Mouse (Mus musculus): ENCODE results near the gene Srp68. TPM values are rescaled to one million over a fixed set of nuclear protein-coding genes. Genes with fewer than 3 reads are reported as not detected.

Srp68 gene
- polyA plus RNA-seq, 1 experiment = 83.0 TPM

DNA sequence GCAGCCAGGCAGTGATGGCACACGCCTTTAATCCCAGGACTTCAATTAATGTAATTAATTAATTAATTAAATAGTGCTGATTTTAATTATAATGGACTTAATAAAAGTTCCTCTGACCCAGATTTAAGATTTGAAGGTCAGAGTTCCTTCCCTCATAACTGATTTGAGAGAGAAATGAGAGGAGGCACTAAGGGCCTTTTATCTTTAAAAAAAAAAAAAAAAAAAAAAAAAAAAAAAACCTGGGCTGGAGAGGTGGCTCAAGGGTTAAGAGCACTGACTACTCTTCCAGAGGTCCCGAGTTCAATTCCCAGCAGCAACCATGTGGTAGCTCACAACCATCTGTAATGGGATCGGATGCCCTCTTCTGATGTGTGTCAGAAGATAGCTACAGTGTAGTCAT is 65.4 kb downstream of the Srp68 start:
- H3K4me3 ChIP-seq = no peak overlapping the region
- H3K79me2 ChIP-seq (ENCODE audit: control insufficient read depth, insufficient read depth) = no peaks in the 10 kb centered on the region
- TF ChIP-seq MYOG (IDR thresholded peaks at IDR 0.05; ENCODE audit: control insufficient read depth in 1 of 3, insufficient read depth in 1 of 3, insufficient read length in 2 of 3, low read depth in 2 of 3) = no peak
- TF ChIP-seq POLR2A (IDR thresholded peaks at IDR 0.05; ENCODE audit: insufficient read length, low read depth) = no peak
- no peak for TF ChIP-seq REST (IDR thresholded peaks at IDR 0.05; ENCODE audit: insufficient read depth, insufficient read length)
- no peak for TF ChIP-seq TCF12 (IDR thresholded peaks at IDR 0.05; ENCODE audit: insufficient read depth, poor library complexity, severe bottlenecking)
- no peaks in the 10 kb centered on the region for H3K27me3 ChIP-seq (ENCODE audit: control insufficient read depth, insufficient read depth, insufficient read length)
- H3ac ChIP-seq (ENCODE audit: control insufficient read depth, insufficient read length) = no peak overlapping the region
- no peak overlapping the region for H3K4me2 ChIP-seq (ENCODE audit: low read depth)
- H3K36me3 ChIP-seq (ENCODE audit: control insufficient read depth, insufficient read depth) = peaks cover 11% of the 10 kb centered on the region

DNA sequence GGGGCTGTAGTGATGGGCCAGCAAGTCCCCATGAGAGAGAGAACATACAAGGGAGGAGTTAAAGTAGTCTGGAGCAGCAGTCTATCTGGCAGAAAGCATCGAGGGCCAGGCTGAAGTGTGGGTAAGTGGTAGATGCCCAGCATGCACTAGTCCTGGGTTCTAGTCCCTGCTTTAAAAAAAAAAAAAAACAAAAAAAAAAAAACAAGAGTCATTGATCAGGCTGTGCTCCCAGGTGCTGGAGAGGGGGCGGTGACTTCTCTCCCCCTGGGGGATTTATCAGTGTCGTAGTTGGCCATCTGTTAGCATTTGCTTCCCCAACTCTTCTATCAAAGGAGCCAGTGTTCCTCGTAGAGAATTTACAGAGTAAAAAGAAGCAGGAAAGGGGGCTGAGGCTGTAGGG is 67.3 kb downstream of the Srp68 start:
- TF ChIP-seq TCF12 (IDR thresholded peaks at IDR 0.05; ENCODE audit: insufficient read depth, poor library complexity, severe bottlenecking) (no peak), MYOG (IDR thresholded peaks at IDR 0.05; ENCODE audit: control insufficient read depth in 1 of 3, insufficient read depth in 1 of 3, insufficient read length in 2 of 3, low read depth in 2 of 3) (no peak), REST (IDR thresholded peaks at IDR 0.05; ENCODE audit: insufficient read depth, insufficient read length) (no peak), USF1 (IDR thresholded peaks at IDR 0.05; ENCODE audit: low read depth) (no peak), MYOD1 (IDR thresholded peaks at IDR 0.05; ENCODE audit: control insufficient read depth in 1 of 3, insufficient read length in 2 of 3, low read depth in 2 of 3) (no peak), CEBPB (IDR thresholded peaks at IDR 0.05; ENCODE audit: insufficient read depth, poor library complexity, severe bottlenecking) (no peak), E2F4 (IDR thresholded peaks at IDR 0.05; ENCODE audit: insufficient read depth) (no peak)
- Histone ChIP-seq H3K4me2 (ENCODE audit: low read depth) (no peak overlapping the region), H3K36me3 (ENCODE audit: control insufficient read depth, insufficient read depth) (peaks cover 11% of the 10 kb centered on the region), H3K79me2 (ENCODE audit: control insufficient read depth, insufficient read depth) (no peaks in the 10 kb centered on the region), H3ac (ENCODE audit: control insufficient read depth, insufficient read length) (no peak overlapping the region), H3K27me3 (ENCODE audit: control insufficient read depth, insufficient read depth, insufficient read length) (no peaks in the 10 kb centered on the region), H3K4me3 (no peak overlapping the region)

DNA sequence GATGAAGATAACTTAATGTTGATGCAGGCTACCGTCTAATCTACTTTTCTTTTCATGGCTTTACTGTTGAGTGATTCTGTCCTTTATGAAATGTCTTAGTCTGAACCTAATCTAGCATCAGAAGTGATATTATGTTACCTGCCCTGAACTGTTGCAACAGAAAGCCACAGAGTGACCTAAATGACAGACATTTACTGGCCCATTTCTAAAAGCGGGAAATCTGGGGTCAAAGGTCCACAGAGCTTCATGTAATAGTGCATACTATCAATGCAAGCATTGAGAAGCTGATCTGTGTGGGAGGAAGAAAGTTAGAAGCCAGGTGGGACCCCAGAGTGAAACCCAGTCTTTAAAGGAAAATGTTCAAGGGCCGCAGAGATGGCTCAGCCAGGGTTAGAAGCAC is 70.9 kb downstream of the Srp68 start:
- Histone ChIP-seq H3K4me3 (no peak overlapping the region), H3K36me3 (ENCODE audit: control insufficient read depth, insufficient read depth) (peaks cover 11% of the 10 kb centered on the region), H3K4me2 (ENCODE audit: low read depth) (no peak overlapping the region), H3K79me2 (ENCODE audit: control insufficient read depth, insufficient read depth) (peaks cover 8% of the 10 kb centered on the region), H3K27me3 (ENCODE audit: control insufficient read depth, insufficient read depth, insufficient read length) (no peaks in the 10 kb centered on the region), H3ac (ENCODE audit: control insufficient read depth, insufficient read length) (no peak overlapping the region)
- TF ChIP-seq USF1 (IDR thresholded peaks at IDR 0.05; ENCODE audit: low read depth) (no peak), SRF (IDR thresholded peaks at IDR 0.05; ENCODE audit: control insufficient read depth, insufficient read length, low read depth) (no peak), MYOD1 (IDR thresholded peaks at IDR 0.05; ENCODE audit: control insufficient read depth in 1 of 3, insufficient read length in 2 of 3, low read depth in 2 of 3) (no peak), MAX (IDR thresholded peaks at IDR 0.05; ENCODE audit: low read depth) (no peak), CEBPB (IDR thresholded peaks at IDR 0.05; ENCODE audit: insufficient read depth, poor library complexity, severe bottlenecking) (no peak), TCF3 (IDR thresholded peaks at IDR 0.05; ENCODE audit: insufficient read length, low read depth) (no peak), REST (IDR thresholded peaks at IDR 0.05; ENCODE audit: insufficient read depth, insufficient read length) (no peak), POLR2A (IDR thresholded peaks at IDR 0.05; ENCODE audit: insufficient read length, low read depth) (no peak), MYOG (IDR thresholded peaks at IDR 0.05; ENCODE audit: control insufficient read depth in 1 of 3, insufficient read depth in 1 of 3, insufficient read length in 2 of 3, low read depth in 2 of 3) (no peak), E2F4 (IDR thresholded peaks at IDR 0.05; ENCODE audit: insufficient read depth) (no peak), TCF12 (IDR thresholded peaks at IDR 0.05; ENCODE audit: insufficient read depth, poor library complexity, severe bottlenecking) (no peak), POLR2AphosphoS2 (IDR thresholded peaks at IDR 0.05; ENCODE audit: insufficient read length, low read depth) (no peak)

DNA sequence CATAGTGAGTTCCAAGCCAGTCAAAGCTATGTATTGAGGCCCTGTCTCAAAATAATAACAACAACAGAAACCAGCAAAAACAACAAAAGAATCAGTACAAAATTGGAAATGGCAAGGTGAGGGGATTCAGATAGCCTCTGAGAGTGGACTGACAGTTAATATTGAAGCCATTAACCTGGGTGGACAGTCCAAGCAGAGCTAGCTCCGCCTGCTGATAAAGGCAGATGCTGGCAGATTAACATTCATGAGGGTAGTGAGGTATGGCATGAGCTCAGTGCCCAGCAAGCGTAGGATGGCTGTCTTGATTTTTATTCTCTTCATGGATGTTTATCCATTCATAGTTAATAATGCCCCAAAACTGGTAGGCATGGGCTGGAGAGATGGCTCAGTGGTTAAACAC is 72.9 kb downstream of the Srp68 start:
- Histone ChIP-seq H3K4me3 (no peak overlapping the region), H3ac (ENCODE audit: control insufficient read depth, insufficient read length) (no peak overlapping the region), H3K79me2 (ENCODE audit: control insufficient read depth, insufficient read depth) (peaks cover 23% of the 10 kb centered on the region), H3K27me3 (ENCODE audit: control insufficient read depth, insufficient read depth, insufficient read length) (no peaks in the 10 kb centered on the region), H3K4me2 (ENCODE audit: low read depth) (no peak overlapping the region), H3K36me3 (ENCODE audit: control insufficient read depth, insufficient read depth) (peaks cover 7% of the 10 kb centered on the region)
- no peak for TF ChIP-seq MYOD1 (IDR thresholded peaks at IDR 0.05; ENCODE audit: control insufficient read depth in 1 of 3, insufficient read length in 2 of 3, low read depth in 2 of 3)
- TF ChIP-seq CEBPB (IDR thresholded peaks at IDR 0.05; ENCODE audit: insufficient read depth, poor library complexity, severe bottlenecking) = no peak
- TF ChIP-seq USF1 (IDR thresholded peaks at IDR 0.05; ENCODE audit: low read depth) = no peak

DNA sequence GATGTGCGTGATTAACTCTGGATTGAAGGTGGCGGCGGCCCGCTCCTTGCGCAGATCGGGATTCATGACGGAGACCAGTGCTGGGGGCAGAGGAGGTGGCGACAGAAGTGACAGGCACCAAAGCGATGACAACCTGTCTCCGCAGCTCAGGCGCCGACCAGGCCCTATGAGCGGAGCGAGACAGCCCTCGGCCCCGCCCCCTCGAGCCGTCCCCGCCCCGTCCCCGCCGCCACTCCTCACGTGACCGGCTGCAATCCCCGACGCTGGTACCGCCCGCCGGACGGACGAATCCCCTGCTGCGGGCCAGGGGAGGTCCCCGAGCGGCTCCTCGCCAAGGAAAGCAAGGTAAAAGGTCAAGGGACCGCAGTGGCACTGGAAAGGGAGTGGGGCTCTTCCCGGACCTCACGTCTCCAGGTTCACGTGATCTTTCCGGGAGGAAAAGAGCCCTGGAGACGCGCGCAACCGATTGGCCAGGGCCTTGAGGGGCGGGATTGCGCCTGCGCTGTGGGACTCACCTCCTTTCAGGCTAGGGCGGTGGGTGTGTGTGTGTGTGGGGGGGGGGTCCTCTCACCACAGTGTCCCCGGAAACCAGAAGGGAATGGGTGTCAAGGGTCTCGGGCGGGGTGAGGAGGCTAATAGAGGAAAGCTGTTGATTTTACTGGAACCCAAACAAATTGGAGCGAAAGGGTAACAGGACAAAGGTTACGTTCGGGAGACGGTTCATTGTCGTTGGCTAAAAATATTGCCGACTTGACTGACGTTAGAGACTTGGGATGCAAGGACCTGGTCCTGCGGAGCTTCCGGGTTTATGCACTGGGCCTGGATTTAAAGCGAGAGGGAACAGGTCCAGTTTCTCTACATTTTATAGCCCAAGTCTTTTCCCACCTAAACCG is 75.1 kb downstream of the Srp68 start, which contains the start of the genes Ten1 and Acox1:
Ten1 (plus strand) TSS at position 217 of the 893 bp plus-strand sequence.
Acox1 (minus strand) TSS at position 407 of the 893 bp plus-strand sequence.
- Histone ChIP-seq H3ac (ENCODE audit: control insufficient read depth, insufficient read length) (peak within 1 kb of the TSS; percentile 70), H3K4me3 (peak within 1 kb of the TSS; percentile 93), H3K4me2 (ENCODE audit: low read depth) (peak within 1 kb of the TSS; percentile 97), H3K27me3 (ENCODE audit: control insufficient read depth, insufficient read depth, insufficient read length) (no peaks in the 10 kb centered on the region), H3K79me2 (ENCODE audit: control insufficient read depth, insufficient read depth) (peaks cover 34% of the 10 kb centered on the region), H3K36me3 (ENCODE audit: control insufficient read depth, insufficient read depth) (no peaks in the 10 kb centered on the region)
- TF ChIP-seq MYOG (IDR thresholded peaks at IDR 0.05; ENCODE audit: control insufficient read depth in 1 of 3, insufficient read depth in 1 of 3, insufficient read length in 2 of 3, low read depth in 2 of 3) = no peak
- no peak for TF ChIP-seq CEBPB (IDR thresholded peaks at IDR 0.05; ENCODE audit: insufficient read depth, poor library complexity, severe bottlenecking)
- TF ChIP-seq REST (IDR thresholded peaks at IDR 0.05; ENCODE audit: insufficient read depth, insufficient read length) = no peak
- TF ChIP-seq TCF12 (IDR thresholded peaks at IDR 0.05; ENCODE audit: insufficient read depth, poor library complexity, severe bottlenecking) = no peak
- TF ChIP-seq TCF3 (IDR thresholded peaks at IDR 0.05; ENCODE audit: insufficient read length, low read depth) = no peak
- TF ChIP-seq POLR2A (IDR thresholded peaks at IDR 0.05; ENCODE audit: insufficient read length, low read depth) = peak; percentile 91
- TF ChIP-seq SRF (IDR thresholded peaks at IDR 0.05; ENCODE audit: control insufficient read depth, insufficient read length, low read depth) = no peak
- peak; percentile 90 for TF ChIP-seq POLR2AphosphoS2 (IDR thresholded peaks at IDR 0.05; ENCODE audit: insufficient read length, low read depth)
- peak in 1 of 3 experiments; percentile 22 for TF ChIP-seq MYOD1 (IDR thresholded peaks at IDR 0.05; ENCODE audit: control insufficient read depth in 1 of 3, insufficient read length in 2 of 3, low read depth in 2 of 3)
- no peak for TF ChIP-seq E2F4 (IDR thresholded peaks at IDR 0.05; ENCODE audit: insufficient read depth)
- TF ChIP-seq USF1 (IDR thresholded peaks at IDR 0.05; ENCODE audit: low read depth) = peak; percentile 92
- no peak for TF ChIP-seq MAX (IDR thresholded peaks at IDR 0.05; ENCODE audit: low read depth)
